Mouse (Mus musculus) lung, postnatal 25 days (tissue): ENCODE data around the gene Asb15.

Experiments
- DNase-seq: peaks from one replicate; pipeline ENCODE4 v3.0.0; 2022; ENCODE audit warnings: low spot score

Asb15 gene

GRCm38 (mm10) chr6:24564886-24565285, 36.9 kb downstream of the Asb15 start:
- no peak for DNase-seq

GRCm38 (mm10) chr6:24568963-24569362, 41.0 kb downstream of the Asb15 start:
- DNase-seq, result no peak

- no peak for DNase-seq
These were observed 41.8 kb downstream of the Asb15 start for GRCm38 (mm10) chr6:24569711-24570110.

- DNase-seq, result no peak
These were observed 42.3 kb downstream of the Asb15 start for GRCm38 (mm10) chr6:24570278-24570677.

- DNase-seq, result peak; percentile 19
These were observed 43.2 kb downstream of the Asb15 start for GRCm38 (mm10) chr6:24571126-24571525.

GRCm38 (mm10) chr6:24572431-24572830, 44.5 kb downstream of the Asb15 start:
- no peak for DNase-seq

GRCm38 (mm10) chr6:24573319-24573718, 45.4 kb downstream of the Asb15 start:
- DNase-seq, result no peak

- DNase-seq, result no peak
These were observed 55.5 kb downstream of the Asb15 start for GRCm38 (mm10) chr6:24583456-24583855.

GRCm38 (mm10) chr6:24585431-24586310, 57.7 kb downstream of the Asb15 start:
- DNase-seq, result no peak

GRCm38 (mm10) chr6:24586885-24587284, 58.9 kb downstream of the Asb15 start:
- peak; percentile 66 for DNase-seq

GRCm38 (mm10) chr6:24590282-24590681, 62.3 kb downstream of the Asb15 start:
- DNase-seq, result no peak

GRCm38 (mm10) chr6:24591525-24592218, 63.7 kb downstream of the Asb15 start:
- peak; percentile 25 for DNase-seq

- DNase-seq, result no peak
These were observed 69.6 kb downstream of the Asb15 start, which contains the start of gene Lmod2 for GRCm38 (mm10) chr6:24597500-24597899. Lmod2 (plus strand) TSS chr6:24597762.

- DNase-seq, result no peak
These were observed 71.2 kb downstream of the Asb15 start for GRCm38 (mm10) chr6:24599179-24599578.

GRCm38 (mm10) chr6:24599639-24600038, 71.7 kb downstream of the Asb15 start:
- no peak for DNase-seq

- no peak for DNase-seq
These were observed 72.2 kb downstream of the Asb15 start for GRCm38 (mm10) chr6:24600134-24600533.

- no peak for DNase-seq
These were observed 72.8 kb downstream of the Asb15 start for GRCm38 (mm10) chr6:24600726-24601125.

GRCm38 (mm10) chr6:24601668-24602067, 73.7 kb downstream of the Asb15 start:
- DNase-seq, result no peak

GRCm38 (mm10) chr6:24602351-24602750, 74.4 kb downstream of the Asb15 start:
- no peak for DNase-seq

- no peak for DNase-seq
These were observed 75.0 kb downstream of the Asb15 start for GRCm38 (mm10) chr6:24602993-24603392.

- DNase-seq, result no peak
These were observed 76.3 kb downstream of the Asb15 start for GRCm38 (mm10) chr6:24604289-24604688.

GRCm38 (mm10) chr6:24605631-24606030, 77.7 kb downstream of the Asb15 start:
- DNase-seq, result no peak

- DNase-seq, result no peak
These were observed 78.6 kb downstream of the Asb15 start for GRCm38 (mm10) chr6:24606512-24606911.
